Mouse (Mus musculus) ES-E14 (cell line): ENCODE measurements at regions not wholly inside any gene's neighbourhood (a gene's known extent, or its start where the extent isn't known, plus 50 kb on each side); places are given as distances from the start of the nearest gene placed in this dataset.
A peak's percentile ranks its signal among the peaks of the same experiment; 100 is the strongest.

Experiments
- HCFC1 ChIP-seq: IDR thresholded peaks from 2 replicates; pipeline ENCODE4 v1.6.1; 2012; ENCODE audit warnings: low read length, inconsistent platforms, borderline replicate concordance; ENCODE audit not compliant: insufficient read depth
- MAFK ChIP-seq: IDR thresholded peaks from 2 replicates; pipeline ENCODE4 v1.6.1; 2014; ENCODE audit warnings: mild to moderate bottlenecking, low read depth, low read length, inconsistent platforms; ENCODE audit not compliant: insufficient read depth
- ZC3H11A ChIP-seq: IDR thresholded peaks from 2 replicates; pipeline ENCODE4 v1.6.1; 2012; ENCODE audit warnings: low read depth, mild to moderate bottlenecking, inconsistent platforms, low read length, borderline replicate concordance

GRCm38 (mm10) chr13:33762293-33763125, 80.7 kb downstream of the Serpinb6e start:
- peak; percentile 88 for TF ChIP-seq ZC3H11A
- no peak for TF ChIP-seq HCFC1
- TF ChIP-seq MAFK = no peak
